Mouse (Mus musculus): ENCODE measurements around the gene Cc2d2b. TPM values are rescaled to one million over a fixed set of nuclear protein-coding genes. Genes with fewer than 3 reads are reported as not detected.

The Cc2d2b gene
- polyA plus RNA-seq (2017; shearing (Covaris generic)): 1 to 10 TPM in 1 of 2 experiments, under 1 TPM in 1; 0.52 to 2.1 TPM

GRCm38 (mm10) chr19:40748559-40748958 is at the start of gene Cc2d2b:
Gene Cc2d2b (plus strand): TSS chr19:40748753.

GRCm38 (mm10) chr19:40830703-40831415 is 82.3 kb downstream of the Cc2d2b start, which contains the start of gene Ccnj:
Gene Ccnj (plus strand): TSS chr19:40831279.

Other genes starting within 250 kb of the Cc2d2b start
- gene Sorbs1, start 235.0 kb upstream of the Cc2d2b start, polyA plus RNA-seq (2017; shearing (Covaris generic)): 10 to 100 TPM; 15.0 to 17.5 TPM
- 10 to 100 TPM; 38.4 to 73.7 TPM for gene Aldh18a1, start 160.3 kb upstream of the Cc2d2b start, polyA plus RNA-seq (2017; shearing (Covaris generic))
- gene Tctn3, start 136.5 kb upstream of the Cc2d2b start, polyA plus RNA-seq (2017; shearing (Covaris generic)): 10 to 100 TPM in 1 of 2 experiments, 1 to 10 TPM in 1; 9.4 to 11.4 TPM
- 10 to 100 TPM; 32.7 to 87.9 TPM for gene Entpd1, start 136.4 kb upstream of the Cc2d2b start, polyA plus RNA-seq (2017; shearing (Covaris generic))
- gene Ccnj, start 82.5 kb downstream of the Cc2d2b start, polyA plus RNA-seq (2017; shearing (Covaris generic)): 1 to 10 TPM; 2.0 to 3.3 TPM
- 10 to 100 TPM; 14.0 to 14.3 TPM for gene Zfp518a, start 146.0 kb downstream of the Cc2d2b start, polyA plus RNA-seq (2017; shearing (Covaris generic))
- 1 to 10 TPM in 1 of 2 experiments, under 1 TPM in 1; 0.75 to 2.3 TPM for gene Blnk, start 245.8 kb downstream of the Cc2d2b start, polyA plus RNA-seq (2017; shearing (Covaris generic))

Measured in activated CD4-positive, CD25-positive, alpha-beta regulatory T cell (primary cell).